In genomic region chr6:87731463-87732095, GRCm38 (mm10) we compare ENCODE assay signal across 9 mouse cellular contexts. TPM values are rescaled to one million over a fixed set of nuclear protein-coding genes. Genes with fewer than 3 reads are reported as not detected.
DNase-seq lines count a peak whose midpoint lies in the region; ATAC-seq and TF ChIP-seq lines count a peak whose summit lies in the region.
"Had no signal": no experiment of that assay in that cellular context is flagged by ENCODE, and none has a peak within 500 bp of the region (broad histone marks: within the 10 kb centered on the region; RNA-seq: fewer than 3 reads in every experiment).

No protein-coding gene starts in this region.

- no peak for TF ChIP-seq CTCF in left cerebral cortex, adult 2 months (IDR thresholded peaks at IDR 0.05)

- ATAC-seq in neural tube, embryonic 14.5 days (ENCODE audit: low read depth): peak; percentile 78; the same call in 1 of the 2 replicates

- H3K4me3 ChIP-seq in left cerebral cortex, adult 2 months: peak overlapping the region; percentile 69
- H3K4me3 ChIP-seq in forebrain, embryonic 10.5 days: peak overlapping the region; percentile 64
- H3K4me3 ChIP-seq in limb, embryonic 10.5 days: peak overlapping the region; percentile 63
- peak overlapping the region; percentile 65 for H3K4me3 ChIP-seq in neural tube, embryonic 14.5 days (ENCODE audit: low read depth, low read length)

- intact Hi-C loops in left cerebral cortex, adult 2 months (cut with DNase I): loop anchor here (2.0 kb wide), 1 partner anchor 59 kb away; the partner anchor contains the start of gene Aplf
- intact Hi-C loops in left cerebral cortex, postnatal 25 days (cut with DNase I): no loop called here

- DNase-seq in left cerebral cortex, adult 2 months (ENCODE audit: extremely low spot score in 1 of 2, low spot score in 2 of 2): no peak
- no peak for DNase-seq in left cerebral cortex, postnatal 25 days (ENCODE audit: low spot score in 2 of 2)
- DNase-seq in forebrain, embryonic 10.5 days (ENCODE audit: extremely low spot score, low spot score): no peak
- DNase-seq in limb, embryonic 10.5 days (ENCODE audit: low spot score): peak; percentile 41
- DNase-seq in T-cell, adult 2 months (ENCODE audit: low spot score): no peak
- DNase-seq in MN1 (ENCODE audit: low spot score): no peak
- DNase-seq in frontal cortex, postnatal 36 days (ENCODE audit: low spot score in 2 of 2): no peak

- H3K27me3 ChIP-seq in forebrain, embryonic 10.5 days (ENCODE audit: poor library complexity, severe bottlenecking): peaks cover 95% of the 10 kb centered on the region
- peaks cover 89% of the 10 kb centered on the region for H3K27me3 ChIP-seq in limb, embryonic 10.5 days (ENCODE audit: low read depth, poor library complexity, severe bottlenecking)
- peaks cover 11% of the 10 kb centered on the region for H3K27me3 ChIP-seq in neural tube, embryonic 14.5 days (ENCODE audit: control insufficient read depth, insufficient read depth, low read length)

- peaks cover 47% of the 10 kb centered on the region for H3K4me1 ChIP-seq in forebrain, embryonic 10.5 days
- H3K4me1 ChIP-seq in limb, embryonic 10.5 days: peaks cover 28% of the 10 kb centered on the region
- peaks cover 21% of the 10 kb centered on the region for H3K4me1 ChIP-seq in neural tube, embryonic 14.5 days (ENCODE audit: control insufficient read depth, insufficient read depth, low read length)

- H3K4me2 ChIP-seq in neural tube, embryonic 14.5 days (ENCODE audit: low read depth, low read length): peak overlapping the region; percentile 87

- H3K9ac ChIP-seq in neural tube, embryonic 14.5 days (replicated peaks; ENCODE audit: low read depth, low read length): peak overlapping the region; percentile 69

- WGBS in forebrain, embryonic 10.5 days: 2% methylated on average over 19 of the region's 19 CpGs
- 3% methylated on average over 19 of the region's 19 CpGs for WGBS in limb, embryonic 10.5 days
- WGBS in neural tube, embryonic 14.5 days: 4% methylated on average over 19 of the region's 19 CpGs

- H3K9me3 ChIP-seq in forebrain, embryonic 10.5 days: no peaks in the 10 kb centered on the region
- H3K9me3 ChIP-seq in limb, embryonic 10.5 days (replicated peaks): no peaks in the 10 kb centered on the region
- H3K9me3 ChIP-seq in neural tube, embryonic 14.5 days (ENCODE audit: control insufficient read depth, low read length): no peaks in the 10 kb centered on the region

- H3K36me3 ChIP-seq in forebrain, embryonic 10.5 days (replicated peaks): no peaks in the 10 kb centered on the region
- H3K36me3 ChIP-seq in limb, embryonic 10.5 days: no peaks in the 10 kb centered on the region
- H3K36me3 ChIP-seq in neural tube, embryonic 14.5 days (ENCODE audit: control insufficient read depth, insufficient read depth, low read length): no peaks in the 10 kb centered on the region

- H3K27ac ChIP-seq in left cerebral cortex, adult 2 months: peak overlapping the region; percentile 86
- peak overlapping the region; percentile 73 for H3K27ac ChIP-seq in forebrain, embryonic 10.5 days
- peak overlapping the region; percentile 53; the same call in 1 of the 2 replicates for H3K27ac ChIP-seq in limb, embryonic 10.5 days
- peak overlapping the region; percentile 78 for H3K27ac ChIP-seq in neural tube, embryonic 14.5 days (ENCODE audit: low read depth, low read length)

RNA-seq across cellular contexts. Expression of gene Efcc1, which starts 0.9 kb away (rescaled TPM):
- 1 to 10 TPM; 4.5 to 4.8 TPM for total RNA-seq in left cerebral cortex, adult 2 months (2021)
- total RNA-seq in left cerebral cortex, postnatal 25 days (2021): 1 to 10 TPM; 3.4 to 4.5 TPM
- 0.84 TPM in 2 replicates for polyA plus RNA-seq in forebrain, embryonic 10.5 days (2016; fragmentation: Nextera tagmentation; extraction: Ambion mirVana)
- polyA plus RNA-seq in limb, embryonic 10.5 days (2016; fragmentation: Nextera tagmentation; extraction: Ambion mirVana): 0.08 and 0.18 TPM in 2 replicates
- 4.6 TPM in 2 replicates for polyA plus RNA-seq in neural tube, embryonic 14.5 days (2014; fragmentation: Nextera tagmentation; extraction: Ambion mirVana)

RNA-seq across cellular contexts. Expression of gene Gp9, which starts 46.3 kb away (rescaled TPM):
- 1 to 10 TPM in 1 of 2 experiments, under 1 TPM in 1; 0.54 to 1.4 TPM for total RNA-seq in left cerebral cortex, adult 2 months (2021)
- total RNA-seq in left cerebral cortex, postnatal 25 days (2021): 1 to 10 TPM in 1 of 2 experiments, under 1 TPM in 1; 0.92 to 1.1 TPM
- 2.5 and 3.2 TPM in 2 replicates for polyA plus RNA-seq in forebrain, embryonic 10.5 days (2016; fragmentation: Nextera tagmentation; extraction: Ambion mirVana)
- 1.6 and 2.1 TPM in 2 replicates for polyA plus RNA-seq in limb, embryonic 10.5 days (2016; fragmentation: Nextera tagmentation; extraction: Ambion mirVana)
- 0.32 and 0.73 TPM in 2 replicates for polyA plus RNA-seq in neural tube, embryonic 14.5 days (2014; fragmentation: Nextera tagmentation; extraction: Ambion mirVana)
- total RNA-seq: gastrocnemius, adult 18-20 months had no signal

RNA-seq across cellular contexts. Expression of gene Aplf, which starts 59.6 kb away (rescaled TPM):
- total RNA-seq in left cerebral cortex, adult 2 months (2021): 10 to 100 TPM in 1 of 2 experiments, 1 to 10 TPM in 1; 9.1 to 10.2 TPM
- 1 to 10 TPM; 7.9 to 8.1 TPM for total RNA-seq in left cerebral cortex, postnatal 25 days (2021)
- 12.9 and 13.0 TPM in 2 replicates for polyA plus RNA-seq in forebrain, embryonic 10.5 days (2016; fragmentation: Nextera tagmentation; extraction: Ambion mirVana)
- 12.6 and 12.7 TPM in 2 replicates for polyA plus RNA-seq in limb, embryonic 10.5 days (2016; fragmentation: Nextera tagmentation; extraction: Ambion mirVana)
- polyA plus RNA-seq in neural tube, embryonic 14.5 days (2014; fragmentation: Nextera tagmentation; extraction: Ambion mirVana): 9.7 and 10.2 TPM in 2 replicates
